Mouse (Mus musculus): Measurements from ENCODE around the gene 2610044O15Rik8. TPM values are rescaled to one million over a fixed set of nuclear protein-coding genes. Genes with fewer than 3 reads are reported as not detected.

The 2610044O15Rik8 gene
- 0.12 TPM in 1 of 2 replicates, not detected in the other for polyA plus RNA-seq (2012; rRNA removed)

DNA sequence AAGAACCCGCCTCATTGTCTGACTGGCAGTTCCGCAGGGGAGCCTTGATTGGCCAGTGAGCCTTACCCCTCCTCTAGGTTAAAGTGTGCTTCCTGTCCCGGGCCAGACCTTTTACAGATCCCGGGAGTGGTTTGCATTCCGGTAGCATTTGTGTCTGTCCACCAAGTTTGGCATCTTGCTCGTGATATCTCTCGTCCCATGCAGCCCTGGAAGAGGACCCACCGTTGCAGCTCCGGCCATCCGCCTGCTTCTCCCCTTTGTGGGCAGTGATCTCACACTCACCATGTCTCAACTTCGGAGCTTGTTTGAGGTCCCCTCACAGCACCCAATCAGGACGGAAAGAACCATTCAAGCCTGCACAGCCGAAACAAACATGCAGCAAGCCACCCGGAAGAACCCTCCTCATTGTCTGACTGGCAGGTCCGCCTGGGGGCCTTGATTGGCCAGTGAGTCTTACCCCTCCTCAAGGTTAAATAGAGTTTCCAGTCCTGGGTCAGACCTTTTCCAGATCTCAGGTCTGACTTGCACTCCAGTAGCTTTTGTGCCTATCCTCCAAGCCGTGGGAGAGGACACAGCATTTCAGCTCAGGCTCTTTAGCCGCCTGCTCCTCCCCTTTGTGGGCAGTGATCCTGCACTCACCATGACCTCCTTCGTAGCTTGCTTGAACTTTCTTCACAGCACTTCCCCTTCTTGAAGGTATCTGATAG lies at the start of gene 2610044O15Rik8:
2610044O15Rik8 (minus strand) TSS at position 380 of the 707 bp plus-strand sequence.

Other genes with a start within 250 kb of the 2610044O15Rik8 start
- gene Ccdc7a, start 168.9 kb downstream of the 2610044O15Rik8 start, polyA plus RNA-seq (2012; rRNA removed): not detected in 2 replicates
- gene Ccdc7b, start 167.3 kb downstream of the 2610044O15Rik8 start, polyA plus RNA-seq (2012; rRNA removed): not detected in 2 replicates
- not detected in 2 replicates for gene Gm10999, start 102.7 kb downstream of the 2610044O15Rik8 start, polyA plus RNA-seq (2012; rRNA removed)

Data from stomach, adult 2 months (tissue).